Mouse (Mus musculus): ENCODE results near the gene Rfx3. TPM values are rescaled to one million over a fixed set of nuclear protein-coding genes. Genes with fewer than 3 reads are reported as not detected.

The Rfx3 gene
- 36.3 and 38.4 TPM in 2 replicates for polyA plus RNA-seq (2014; fragmentation: Nextera tagmentation; extraction: Ambion mirVana)

DNA sequence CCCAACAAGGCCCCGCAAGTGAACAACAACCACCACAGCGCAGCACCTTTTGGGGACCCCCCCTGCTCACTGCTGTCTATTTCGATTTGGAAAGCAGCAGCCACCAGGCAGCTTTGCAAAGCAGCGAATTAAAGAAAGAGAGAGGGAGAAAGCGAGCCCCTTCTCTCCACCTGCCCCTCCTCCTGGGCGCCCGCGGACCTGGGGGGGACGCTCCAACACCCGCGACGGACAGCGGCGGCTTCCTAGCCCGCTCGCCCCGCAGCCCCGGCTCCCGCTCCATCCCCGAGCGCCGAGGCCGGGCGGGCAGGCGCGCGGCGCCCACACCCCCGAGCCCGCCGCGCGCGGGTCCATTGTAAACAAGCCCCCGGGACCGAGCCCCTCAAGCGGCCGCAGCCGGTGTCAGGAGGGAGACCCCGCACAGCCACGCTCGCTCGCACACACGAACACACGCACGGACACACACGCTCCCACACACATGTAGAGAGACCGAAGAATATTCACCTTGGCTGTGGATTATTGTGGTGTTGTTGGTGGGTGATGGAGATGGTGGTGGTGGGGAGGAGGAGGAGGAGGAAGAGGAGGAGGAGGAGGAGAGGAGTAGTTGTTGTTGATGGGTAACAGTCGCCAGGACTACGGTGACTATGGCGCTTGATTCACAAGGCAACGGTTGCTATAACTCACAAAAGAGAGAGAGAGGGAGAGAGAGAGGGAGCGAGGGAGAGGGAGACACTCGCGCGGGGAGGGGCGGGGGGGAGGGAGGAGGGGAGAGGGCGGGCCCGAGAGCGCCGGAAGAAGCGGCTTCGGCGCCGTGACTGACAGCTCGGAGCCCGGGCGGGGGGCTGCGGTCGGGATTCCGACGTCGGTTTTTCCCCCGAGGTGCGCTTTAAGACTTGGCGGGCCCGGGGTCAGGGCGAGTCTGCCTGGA lies at the start of gene Rfx3:
Gene Rfx3, minus strand, starts transcription at position 696 of the 925 bp plus-strand sequence.
- H3K4me3 ChIP-seq (ENCODE audit: low read depth, low read length), result peak within 1 kb of the TSS; percentile 96
- no peaks in the 10 kb centered on the region for H3K27me3 ChIP-seq (ENCODE audit: control insufficient read depth, insufficient read depth, low read length)
- ATAC-seq (ENCODE audit: low FRiP score) (peak; percentile 87), DNase-seq (ENCODE audit: low spot score, missing footprints) (peak; percentile 95)
- no peaks in the 10 kb centered on the region for H3K9me3 ChIP-seq (ENCODE audit: control insufficient read depth, low read length)
- H3K4me1 ChIP-seq (ENCODE audit: control insufficient read depth, insufficient read depth, low read length), result peaks cover 4% of the 10 kb centered on the region; the same call in 1 of the 2 replicates
- H3K4me2 ChIP-seq, result peak within 1 kb of the TSS; percentile 82
- peak within 1 kb of the TSS; percentile 100 for H3K27ac ChIP-seq (ENCODE audit: low read depth, low read length)
- H3K36me3 ChIP-seq (ENCODE audit: control insufficient read depth, insufficient read depth, low read length), result no peaks in the 10 kb centered on the region
- peak within 1 kb of the TSS; percentile 94 for H3K9ac ChIP-seq (ENCODE audit: low read length)
- WGBS, result under 1% methylated on average over 70 of the region's 78 CpGs

DNA sequence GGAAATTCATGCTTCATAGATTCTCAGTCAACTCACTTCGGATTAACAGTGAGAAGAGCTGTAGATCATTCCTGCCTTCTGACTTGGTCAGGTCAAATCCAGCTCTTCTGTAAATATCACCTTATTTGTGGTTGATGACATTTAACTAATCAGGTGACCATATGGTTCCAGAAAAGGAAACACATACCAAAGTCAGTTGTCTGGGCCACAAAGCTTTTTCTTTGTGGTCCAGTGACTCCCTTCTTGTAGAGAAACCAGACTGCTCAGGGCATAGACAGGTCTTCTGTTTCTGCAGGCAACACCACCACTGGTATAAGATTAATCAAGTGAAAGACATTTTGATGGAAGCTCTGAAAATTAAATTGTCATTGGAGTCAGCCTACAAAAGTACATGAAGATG lies 41.1 kb upstream of the Rfx3 start:
- Histone ChIP-seq H3K9me3 (ENCODE audit: control insufficient read depth, low read length) (no peaks in the 10 kb centered on the region), H3K9ac (ENCODE audit: low read length) (no peak overlapping the region), H3K27ac (ENCODE audit: low read depth, low read length) (no peak overlapping the region), H3K4me1 (ENCODE audit: control insufficient read depth, insufficient read depth, low read length) (no peaks in the 10 kb centered on the region), H3K27me3 (ENCODE audit: control insufficient read depth, insufficient read depth, low read length) (no peaks in the 10 kb centered on the region), H3K4me2 (no peak overlapping the region), H3K4me3 (ENCODE audit: low read depth, low read length) (no peak overlapping the region), H3K36me3 (ENCODE audit: control insufficient read depth, insufficient read depth, low read length) (no peaks in the 10 kb centered on the region)
- DNase-seq (ENCODE audit: low spot score, missing footprints) (no peak), ATAC-seq (ENCODE audit: low FRiP score) (no peak)
- WGBS, result 50% methylated on average over 1 of the region's 1 CpGs

GRCm38 (mm10) chr19:28051571-28051970 lies 40.6 kb upstream of the Rfx3 start:
- no peak overlapping the region for H3K4me2 ChIP-seq
- no peak for DNase-seq (ENCODE audit: low spot score, missing footprints)
- no peaks in the 10 kb centered on the region for H3K4me1 ChIP-seq (ENCODE audit: control insufficient read depth, insufficient read depth, low read length)
- no peaks in the 10 kb centered on the region for H3K9me3 ChIP-seq (ENCODE audit: control insufficient read depth, low read length)
- no peak overlapping the region for H3K27ac ChIP-seq (ENCODE audit: low read depth, low read length)
- no peak overlapping the region for H3K9ac ChIP-seq (ENCODE audit: low read length)
- H3K4me3 ChIP-seq (ENCODE audit: low read depth, low read length), result no peak overlapping the region
- WGBS, result 87% methylated on average over 5 of the region's 5 CpGs
- H3K27me3 ChIP-seq (ENCODE audit: control insufficient read depth, insufficient read depth, low read length), result no peaks in the 10 kb centered on the region
- ATAC-seq (ENCODE audit: low FRiP score), result no peak
- H3K36me3 ChIP-seq (ENCODE audit: control insufficient read depth, insufficient read depth, low read length), result no peaks in the 10 kb centered on the region

DNA sequence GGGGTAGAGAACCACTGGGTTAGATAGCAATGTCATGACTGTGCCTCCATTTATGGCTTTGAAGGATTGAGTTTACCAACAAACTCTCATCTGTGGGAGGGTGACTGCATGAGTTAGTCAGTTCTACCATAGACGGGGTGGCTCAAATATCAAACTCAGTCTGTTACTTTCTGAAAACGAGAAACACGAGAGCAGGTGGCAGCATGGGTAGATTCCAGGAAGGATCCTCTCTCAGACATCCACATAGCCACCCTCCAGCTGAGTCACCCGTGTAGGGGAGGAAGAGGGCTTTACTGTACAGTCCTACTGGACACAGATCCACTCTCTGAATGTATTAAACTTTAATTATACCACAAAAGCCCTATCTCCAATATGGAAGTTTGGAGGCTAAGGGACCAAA lies 38.3 kb upstream of the Rfx3 start:
- Histone ChIP-seq H3K27me3 (ENCODE audit: control insufficient read depth, insufficient read depth, low read length) (no peaks in the 10 kb centered on the region), H3K9ac (ENCODE audit: low read length) (no peak overlapping the region), H3K4me3 (ENCODE audit: low read depth, low read length) (no peak overlapping the region), H3K27ac (ENCODE audit: low read depth, low read length) (no peak overlapping the region), H3K9me3 (ENCODE audit: control insufficient read depth, low read length) (no peaks in the 10 kb centered on the region), H3K4me1 (ENCODE audit: control insufficient read depth, insufficient read depth, low read length) (no peaks in the 10 kb centered on the region), H3K36me3 (ENCODE audit: control insufficient read depth, insufficient read depth, low read length) (no peaks in the 10 kb centered on the region), H3K4me2 (no peak overlapping the region)
- DNase-seq (ENCODE audit: low spot score, missing footprints) (no peak), ATAC-seq (ENCODE audit: low FRiP score) (no peak)
- WGBS, result 82% methylated on average over 4 of the region's 4 CpGs

DNA sequence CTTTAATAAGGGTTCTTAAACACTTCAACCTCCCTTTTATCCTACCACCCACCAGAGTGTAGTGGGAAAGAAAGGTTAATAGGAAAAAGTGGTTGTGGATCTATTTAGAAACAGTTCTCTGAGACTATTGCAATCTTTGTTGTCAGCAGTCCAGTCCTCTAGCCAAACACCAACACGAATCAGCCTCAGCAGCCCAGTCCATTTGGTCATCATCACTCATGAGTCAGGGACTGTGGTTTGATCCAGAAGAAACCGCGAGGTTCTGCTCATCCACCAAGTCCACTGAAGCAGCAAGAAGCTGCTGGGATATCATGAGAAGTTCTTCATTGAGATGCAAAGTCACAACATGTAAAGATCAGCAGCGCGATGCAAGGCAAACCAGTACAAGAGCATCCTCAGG lies 35.8 kb upstream of the Rfx3 start:
- Histone ChIP-seq H3K27me3 (ENCODE audit: control insufficient read depth, insufficient read depth, low read length) (no peaks in the 10 kb centered on the region), H3K9ac (ENCODE audit: low read length) (no peak overlapping the region), H3K4me3 (ENCODE audit: low read depth, low read length) (no peak overlapping the region), H3K4me2 (no peak overlapping the region), H3K4me1 (ENCODE audit: control insufficient read depth, insufficient read depth, low read length) (no peaks in the 10 kb centered on the region), H3K27ac (ENCODE audit: low read depth, low read length) (no peak overlapping the region), H3K36me3 (ENCODE audit: control insufficient read depth, insufficient read depth, low read length) (no peaks in the 10 kb centered on the region), H3K9me3 (ENCODE audit: control insufficient read depth, low read length) (no peaks in the 10 kb centered on the region)
- no peak for ATAC-seq (ENCODE audit: low FRiP score)
- DNase-seq (ENCODE audit: low spot score, missing footprints), result no peak
- 93% methylated on average over 5 of the region's 5 CpGs for WGBS

GRCm38 (mm10) chr19:28044950-28045349 lies 34.0 kb upstream of the Rfx3 start:
- H3K27ac ChIP-seq (ENCODE audit: low read depth, low read length), result no peak overlapping the region
- no peaks in the 10 kb centered on the region for H3K36me3 ChIP-seq (ENCODE audit: control insufficient read depth, insufficient read depth, low read length)
- DNase-seq (ENCODE audit: low spot score, missing footprints) (no peak), ATAC-seq (ENCODE audit: low FRiP score) (no peak)
- H3K9me3 ChIP-seq (ENCODE audit: control insufficient read depth, low read length), result no peaks in the 10 kb centered on the region
- WGBS, result 84% methylated on average over 5 of the region's 5 CpGs
- no peaks in the 10 kb centered on the region for H3K27me3 ChIP-seq (ENCODE audit: control insufficient read depth, insufficient read depth, low read length)
- H3K4me1 ChIP-seq (ENCODE audit: control insufficient read depth, insufficient read depth, low read length), result no peaks in the 10 kb centered on the region
- H3K4me2 ChIP-seq, result no peak overlapping the region
- no peak overlapping the region for H3K4me3 ChIP-seq (ENCODE audit: low read depth, low read length)
- no peak overlapping the region for H3K9ac ChIP-seq (ENCODE audit: low read length)

- Histone ChIP-seq H3K4me3 (ENCODE audit: low read depth, low read length) (peak overlapping the region; percentile 96), H3K27me3 (ENCODE audit: control insufficient read depth, insufficient read depth, low read length) (no peaks in the 10 kb centered on the region), H3K9me3 (ENCODE audit: control insufficient read depth, low read length) (no peaks in the 10 kb centered on the region), H3K4me1 (ENCODE audit: control insufficient read depth, insufficient read depth, low read length) (peaks cover 4% of the 10 kb centered on the region; the same call in 1 of the 2 replicates), H3K27ac (ENCODE audit: low read depth, low read length) (peak overlapping the region; percentile 100), H3K4me2 (peak overlapping the region; percentile 82), H3K36me3 (ENCODE audit: control insufficient read depth, insufficient read depth, low read length) (no peaks in the 10 kb centered on the region), H3K9ac (ENCODE audit: low read length) (peak overlapping the region; percentile 90)
- ATAC-seq (ENCODE audit: low FRiP score) (peak; percentile 45; the same call in 1 of the 2 replicates), DNase-seq (ENCODE audit: low spot score, missing footprints) (peak; percentile 99)
- under 1% methylated on average over 52 of the region's 52 CpGs for WGBS
Measured at GRCm38 (mm10) chr19:28011718-28012499, 943 bp upstream of the Rfx3 start.

DNA sequence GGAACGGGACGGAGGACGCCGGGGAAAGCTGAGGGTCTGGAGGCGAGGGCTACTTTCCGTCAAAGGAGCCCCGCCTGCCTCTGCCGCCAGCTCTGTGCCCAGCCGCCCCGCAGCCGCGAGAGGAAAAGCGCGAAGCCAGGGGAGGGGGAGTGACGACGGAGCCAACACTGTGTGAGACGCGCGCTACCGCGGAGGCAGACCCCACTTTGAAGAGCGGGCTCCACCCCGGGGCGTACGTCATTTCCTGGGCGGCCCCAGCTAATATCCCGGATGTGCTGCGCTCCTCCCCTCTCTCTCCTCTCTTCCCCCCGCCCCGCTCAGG lies 391 bp upstream of the Rfx3 start:
- peak; percentile 98 for ATAC-seq (ENCODE audit: low FRiP score)
- Histone ChIP-seq H3K27me3 (ENCODE audit: control insufficient read depth, insufficient read depth, low read length) (no peaks in the 10 kb centered on the region), H3K4me2 (peak overlapping the region; percentile 44), H3K4me3 (ENCODE audit: low read depth, low read length) (peak overlapping the region; percentile 96), H3K27ac (ENCODE audit: low read depth, low read length) (peak overlapping the region; percentile 100), H3K4me1 (ENCODE audit: control insufficient read depth, insufficient read depth, low read length) (peaks cover 4% of the 10 kb centered on the region; the same call in 1 of the 2 replicates), H3K9me3 (ENCODE audit: control insufficient read depth, low read length) (no peaks in the 10 kb centered on the region), H3K9ac (ENCODE audit: low read length) (peak overlapping the region; percentile 94), H3K36me3 (ENCODE audit: control insufficient read depth, insufficient read depth, low read length) (no peaks in the 10 kb centered on the region)
- DNase-seq (ENCODE audit: low spot score, missing footprints), result peak; percentile 100
- WGBS, result 0% methylated on average over 17 of the region's 30 CpGs
